Mouse (Mus musculus) midbrain, embryonic 12.5 days (tissue): ENCODE results near the gene Pop5. TPM values are rescaled to one million over a fixed set of nuclear protein-coding genes. Genes with fewer than 3 reads are reported as not detected.

Experiments
- ATAC-seq: fragments of 200-750 bp; cut with Nextera tagmentation; 2 replicates; pipeline ENCODE4 v1.8.0; 2017; ENCODE audit warnings: low read depth, moderate TSS enrichment, moderate library complexity; ENCODE audit not compliant: low FRiP score
- H3K27ac ChIP-seq: fragments of 300-500 bp; sonication (generic); replicated peaks from 2 replicates; pipeline ENCODE4 v1.5.1; 2016; ENCODE audit warnings: mild to moderate bottlenecking
- H3K27me3 ChIP-seq: fragments of 300-500 bp; sonication (generic); 2 replicates; pipeline ENCODE4 v1.6.1; 2016; ENCODE audit warnings: mild to moderate bottlenecking
- H3K36me3 ChIP-seq: fragments of 300-500 bp; sonication (generic); 2 replicates; pipeline ENCODE4 v1.6.1; 2016
- H3K4me1 ChIP-seq: fragments of 300-500 bp; sonication (generic); 2 replicates; pipeline ENCODE4 v1.6.1; 2016
- H3K4me2 ChIP-seq: fragments of 300-500 bp; sonication (generic); replicated peaks from 2 replicates; pipeline ENCODE4 v1.6.1; 2016; ENCODE audit warnings: mild to moderate bottlenecking, moderate library complexity
- H3K4me3 ChIP-seq: fragments of 300-500 bp; sonication (generic); 2 replicates; pipeline ENCODE4 v1.5.1; 2016; ENCODE audit warnings: mild to moderate bottlenecking
- H3K9ac ChIP-seq: fragments of 300-500 bp; sonication (generic); replicated peaks from 2 replicates; pipeline ENCODE4 v1.6.1; 2016; ENCODE audit warnings: mild to moderate bottlenecking, moderate library complexity
- H3K9me3 ChIP-seq: fragments of 300-500 bp; sonication (generic); 2 replicates; pipeline ENCODE4 v1.6.1; 2016; ENCODE audit warnings: mild to moderate bottlenecking
- WGBS: fragments of 180-500 bp; shearing (Covaris S2); methylation state at CpG from one replicate; pipeline ENCODE4 v1.1.7; 2016; 5-methylcytosine and 5-hydroxymethylcytosine counted together
- polyA plus RNA-seq: library from polyadenylated mRNA; unstranded; fragments of >200 nt; fragmentation: Nextera tagmentation; extraction: Ambion mirVana; gene quantifications from 2 replicates; pipeline ENCODE4 v1.2.1, GENCODE M21; 2016

Pop5 gene
- polyA plus RNA-seq, 1 experiment from 2014 or later = 79.0 TPM

DNA sequence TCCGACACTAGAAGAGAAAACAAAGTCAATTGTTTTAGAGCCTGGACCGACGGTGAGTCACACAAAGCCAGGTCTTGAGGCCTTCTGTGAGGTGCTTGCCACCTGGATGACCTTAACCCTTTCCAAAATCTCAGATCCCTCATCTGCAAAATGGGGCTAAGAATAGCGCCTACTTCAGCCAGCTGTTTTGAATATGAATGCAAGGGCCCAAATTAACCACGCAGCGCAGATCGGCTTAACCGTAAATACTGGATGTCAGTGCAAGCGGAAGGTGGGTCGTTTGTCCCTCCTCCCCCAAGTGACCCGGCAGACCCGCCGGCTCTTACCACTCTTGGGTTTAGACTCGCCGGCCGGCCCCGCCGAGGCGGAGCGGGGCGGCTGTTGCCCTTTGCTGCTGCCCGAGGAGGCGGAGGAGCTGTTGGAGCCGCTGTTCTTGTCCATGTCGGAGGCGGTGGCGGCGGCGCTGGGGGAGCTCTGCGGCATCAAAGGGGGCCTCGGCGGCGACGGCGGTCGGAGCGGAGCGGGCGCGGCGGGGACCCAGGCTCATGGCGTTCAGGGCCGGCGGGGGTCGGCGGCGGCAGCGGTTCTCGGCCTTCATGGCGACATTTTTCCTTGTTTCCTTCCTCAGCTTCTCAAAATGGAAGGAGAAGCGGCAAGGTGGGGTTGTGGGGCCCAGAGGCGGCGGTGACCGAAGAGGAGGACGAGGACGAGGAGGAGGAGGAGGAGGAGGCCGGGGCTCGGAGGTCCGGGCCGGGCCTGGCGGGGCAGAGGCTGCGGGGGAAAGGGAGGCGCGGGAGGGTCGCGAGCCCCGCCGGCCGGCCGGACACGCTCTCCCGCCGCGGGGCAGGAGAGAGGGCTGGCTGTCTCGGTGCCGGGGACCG is 36.5 kb downstream of the Pop5 start:
- Histone ChIP-seq H3K27me3 (no peaks in the 10 kb centered on the region), H3K4me2 (peak overlapping the region; percentile 81), H3K36me3 (peaks cover 15% of the 10 kb centered on the region; the same call in 1 of the 2 replicates), H3K9me3 (no peaks in the 10 kb centered on the region), H3K4me1 (peaks cover 40% of the 10 kb centered on the region), H3K27ac (peak overlapping the region; percentile 88), H3K9ac (peak overlapping the region; percentile 96), H3K4me3 (peak overlapping the region; percentile 99)
- peak; percentile 61; the same call in 1 of the 2 replicates for ATAC-seq
- WGBS = under 1% methylated on average over 68 of the region's 77 CpGs

DNA sequence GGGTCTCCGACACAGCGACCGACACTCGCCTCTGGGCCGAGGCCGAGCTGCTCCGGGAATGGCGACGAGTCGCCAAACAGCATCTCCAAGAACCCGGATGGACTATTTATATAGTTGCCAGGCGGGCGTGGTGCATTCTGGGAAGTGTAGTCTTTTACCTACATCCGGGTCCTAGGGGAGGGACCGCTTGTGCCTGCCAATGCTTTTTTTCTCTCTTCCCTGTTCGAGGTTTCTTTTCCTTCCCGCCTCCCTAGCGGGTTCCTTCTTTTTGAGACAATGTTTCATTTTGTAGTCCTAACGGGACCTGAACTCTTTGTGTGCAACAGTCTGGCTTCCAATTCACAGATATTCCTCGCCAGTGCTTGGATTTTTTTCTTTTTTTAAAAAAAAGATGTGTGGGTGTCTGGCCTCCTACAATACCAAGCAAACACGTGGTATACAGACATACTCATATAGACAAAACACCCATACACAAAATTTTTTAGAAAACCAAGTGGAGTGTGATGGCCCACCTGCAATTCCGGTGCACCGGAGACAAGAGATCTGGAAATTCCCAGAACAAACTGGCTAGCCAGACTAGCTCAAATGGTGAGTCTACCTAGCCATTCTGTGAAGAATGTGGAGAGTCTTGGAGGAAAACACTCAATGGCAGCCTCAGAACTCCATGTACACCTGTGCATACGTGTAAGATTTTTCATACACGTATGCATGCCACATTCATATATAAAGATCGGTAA is 37.3 kb downstream of the Pop5 start, which contains the start of gene Rnf10:
Rnf10 (minus strand) TSS at position 87 of the 737 bp plus-strand sequence.
- H3K9ac ChIP-seq = peak within 1 kb of the TSS; percentile 96
- no peaks in the 10 kb centered on the region for H3K9me3 ChIP-seq
- H3K36me3 ChIP-seq = peaks cover 15% of the 10 kb centered on the region; the same call in 1 of the 2 replicates
- no peaks in the 10 kb centered on the region for H3K27me3 ChIP-seq
- H3K4me2 ChIP-seq = peak within 1 kb of the TSS; percentile 81
- peak within 1 kb of the TSS; percentile 88 for H3K27ac ChIP-seq
- peak; percentile 87 for ATAC-seq
- WGBS = 15% methylated on average over 26 of the region's 26 CpGs
- peak within 1 kb of the TSS; percentile 99 for H3K4me3 ChIP-seq
- H3K4me1 ChIP-seq = peaks cover 40% of the 10 kb centered on the region

DNA sequence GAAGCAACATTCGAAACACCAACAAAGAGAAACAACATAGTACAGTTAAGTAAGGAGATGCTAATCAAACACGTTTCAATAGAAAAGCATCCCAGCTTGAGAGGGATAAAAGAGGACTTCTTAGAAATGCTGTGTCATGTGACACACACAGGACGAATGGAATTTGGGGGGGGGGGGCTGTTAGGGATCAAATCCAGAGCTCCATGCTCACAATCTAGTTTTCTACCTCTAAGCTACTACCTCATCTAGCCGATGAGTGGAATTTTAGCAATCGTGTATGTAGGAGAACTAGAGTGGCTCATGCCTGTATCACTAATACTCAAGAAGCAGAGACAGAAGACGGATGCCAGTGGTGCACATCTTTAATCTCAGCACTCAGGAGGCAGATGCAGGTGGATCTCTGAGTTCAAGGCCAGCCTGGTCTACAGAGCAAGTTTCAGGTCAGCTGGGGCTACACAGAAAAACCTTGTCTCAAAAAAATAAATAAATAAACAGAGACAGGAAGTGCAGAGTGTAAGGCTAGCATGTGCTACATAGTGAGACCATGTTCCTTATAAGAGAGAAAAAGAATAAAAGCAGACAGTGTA is 38.0 kb downstream of the Pop5 start:
- peak overlapping the region; percentile 88; the same call in 1 of the 2 replicates for H3K27ac ChIP-seq
- no peak overlapping the region for H3K9ac ChIP-seq
- H3K9me3 ChIP-seq = no peaks in the 10 kb centered on the region
- H3K4me3 ChIP-seq = peak overlapping the region; percentile 99
- peak overlapping the region; percentile 52 for H3K4me2 ChIP-seq
- ATAC-seq = no peak
- H3K36me3 ChIP-seq = peaks cover 10% of the 10 kb centered on the region; the same call in 1 of the 2 replicates
- H3K4me1 ChIP-seq = peaks cover 40% of the 10 kb centered on the region
- 73% methylated on average over 6 of the region's 6 CpGs for WGBS
- no peaks in the 10 kb centered on the region for H3K27me3 ChIP-seq

DNA sequence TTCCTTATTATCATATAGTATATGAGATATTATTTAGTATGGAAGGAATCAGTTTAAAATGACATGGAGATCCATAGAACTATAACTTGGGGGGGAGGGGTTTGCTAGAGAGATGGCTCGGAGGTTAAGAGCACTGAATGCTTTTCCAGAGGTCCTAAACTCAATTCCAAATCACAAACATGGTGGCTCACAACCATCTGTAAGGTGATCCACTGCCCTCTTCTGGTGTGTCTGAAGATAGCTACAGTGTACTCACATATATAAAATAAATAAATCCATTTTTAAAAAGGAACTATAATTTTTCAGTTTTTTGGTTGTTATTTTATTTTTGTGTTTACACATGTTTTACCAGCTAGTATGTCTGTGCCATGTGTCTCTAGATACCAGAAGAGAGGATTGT is 38.7 kb downstream of the Pop5 start:
- ATAC-seq = no peak
- no peaks in the 10 kb centered on the region for H3K9me3 ChIP-seq
- H3K36me3 ChIP-seq = 0 out of 2 replicates have a peak, but pooled peaks cover 10% of the 10 kb centered on the region
- peaks cover 33% of the 10 kb centered on the region for H3K4me1 ChIP-seq
- no peak overlapping the region for H3K4me2 ChIP-seq
- H3K4me3 ChIP-seq = no peak overlapping the region
- no peak overlapping the region for H3K9ac ChIP-seq
- no peak overlapping the region for H3K27ac ChIP-seq
- WGBS = 83% methylated on average over 1 of the region's 1 CpGs
- H3K27me3 ChIP-seq = no peaks in the 10 kb centered on the region

DNA sequence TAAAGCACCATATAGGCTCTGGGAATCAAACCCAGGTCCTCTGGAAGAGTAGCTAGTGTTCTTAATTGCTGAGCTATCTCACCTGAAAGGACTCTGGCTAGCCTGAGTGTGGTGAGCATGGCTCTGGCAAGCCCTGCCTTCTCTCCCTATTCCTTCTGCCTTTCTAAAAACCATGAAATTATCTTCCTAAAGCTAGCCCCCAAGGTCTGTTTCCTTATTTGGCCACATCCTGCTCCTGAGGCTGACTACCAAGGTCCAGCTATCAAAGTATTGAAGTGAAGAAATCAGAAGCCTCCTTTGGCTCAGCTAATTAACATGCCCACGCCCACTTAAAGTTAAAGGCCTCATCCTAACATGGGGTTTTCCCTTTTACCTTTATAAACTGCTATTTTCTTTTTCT is 39.1 kb downstream of the Pop5 start:
- H3K27me3 ChIP-seq = no peaks in the 10 kb centered on the region
- H3K4me3 ChIP-seq = no peak overlapping the region
- peaks cover 29% of the 10 kb centered on the region for H3K4me1 ChIP-seq
- 0 out of 2 replicates have a peak, but pooled peaks cover 7% of the 10 kb centered on the region for H3K36me3 ChIP-seq
- 94% methylated on average over 1 of the region's 1 CpGs for WGBS
- H3K9me3 ChIP-seq = no peaks in the 10 kb centered on the region
- no peak overlapping the region for H3K9ac ChIP-seq
- no peak overlapping the region for H3K27ac ChIP-seq
- H3K4me2 ChIP-seq = no peak overlapping the region
- no peak for ATAC-seq

DNA sequence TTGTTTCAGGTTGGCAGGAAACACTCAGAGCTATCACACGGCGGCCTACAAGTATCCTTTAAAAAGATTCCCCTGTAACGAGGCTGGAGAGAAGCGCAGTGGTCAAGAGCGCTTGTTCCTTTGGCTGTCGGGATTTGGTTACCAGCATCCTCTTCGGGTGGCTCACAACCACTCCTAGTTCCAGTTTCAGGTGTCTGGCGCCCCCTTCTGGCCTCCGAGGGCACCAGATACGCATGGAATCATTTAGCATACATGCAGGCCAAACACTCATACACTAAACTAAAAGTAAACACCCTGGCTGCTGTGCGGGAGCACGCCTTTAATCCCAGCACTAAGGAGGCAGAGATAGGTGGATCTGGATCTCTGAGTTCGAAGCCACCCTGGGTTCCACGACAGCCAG is 40.4 kb downstream of the Pop5 start:
- Histone ChIP-seq H3K4me1 (peaks cover 23% of the 10 kb centered on the region), H3K27ac (no peak overlapping the region), H3K36me3 (0 out of 2 replicates have a peak, but pooled peaks cover under 1% of the 10 kb centered on the region), H3K9me3 (no peaks in the 10 kb centered on the region), H3K4me3 (no peak overlapping the region), H3K27me3 (no peaks in the 10 kb centered on the region), H3K4me2 (no peak overlapping the region), H3K9ac (no peak overlapping the region)
- WGBS = 32% methylated on average over 14 of the region's 14 CpGs
- no peak for ATAC-seq

DNA sequence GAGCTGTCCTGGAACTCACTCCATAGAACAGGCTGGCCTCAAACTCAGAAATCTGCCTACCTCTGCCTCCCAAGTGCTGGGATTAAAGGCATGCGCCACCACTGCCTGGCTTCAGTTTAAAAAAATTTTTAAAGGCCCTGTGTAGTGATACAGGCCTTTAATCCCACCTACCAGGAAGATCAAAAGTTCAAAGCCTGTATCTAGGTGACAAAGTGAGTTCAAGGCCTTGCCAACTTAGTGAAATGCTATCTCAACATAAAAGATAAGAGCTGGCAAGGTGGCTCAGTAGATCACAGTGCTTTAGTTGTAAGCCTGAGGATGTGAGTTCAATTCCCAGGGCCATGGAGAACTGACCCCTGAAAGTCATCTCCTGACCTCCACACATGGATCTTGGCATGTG is 42.4 kb downstream of the Pop5 start:
- Histone ChIP-seq H3K4me1 (peaks cover 14% of the 10 kb centered on the region), H3K9me3 (no peaks in the 10 kb centered on the region), H3K36me3 (no peaks in the 10 kb centered on the region), H3K4me3 (no peak overlapping the region), H3K27ac (no peak overlapping the region), H3K9ac (no peak overlapping the region), H3K4me2 (no peak overlapping the region), H3K27me3 (no peaks in the 10 kb centered on the region)
- ATAC-seq = no peak
- WGBS = 85% methylated on average over 1 of the region's 1 CpGs

DNA sequence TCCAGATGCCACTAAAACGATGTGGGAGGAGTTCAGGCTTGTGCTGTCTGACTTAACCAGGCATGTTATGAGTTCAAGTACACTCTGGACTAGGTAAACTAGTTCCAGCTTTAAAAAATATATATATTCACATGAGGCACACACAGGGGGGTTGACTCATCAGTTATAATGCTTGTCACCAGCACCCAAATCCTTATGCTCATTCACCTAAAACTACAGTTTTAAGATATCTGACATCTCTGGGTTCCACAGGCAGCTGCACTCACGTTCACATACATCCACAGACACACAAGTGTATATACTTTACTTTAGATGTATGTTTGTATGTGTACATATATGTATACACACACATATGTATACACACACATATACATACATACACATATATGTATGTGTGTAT is 43.1 kb downstream of the Pop5 start:
- H3K36me3 ChIP-seq = peaks cover 6% of the 10 kb centered on the region
- peaks cover 6% of the 10 kb centered on the region for H3K4me1 ChIP-seq
- H3K4me2 ChIP-seq = no peak overlapping the region
- ATAC-seq = no peak
- H3K9me3 ChIP-seq = no peaks in the 10 kb centered on the region
- no peaks in the 10 kb centered on the region for H3K27me3 ChIP-seq
- H3K9ac ChIP-seq = no peak overlapping the region
- H3K4me3 ChIP-seq = no peak overlapping the region
- no peak overlapping the region for H3K27ac ChIP-seq
- WGBS = 63% methylated on average over 2 of the region's 2 CpGs

DNA sequence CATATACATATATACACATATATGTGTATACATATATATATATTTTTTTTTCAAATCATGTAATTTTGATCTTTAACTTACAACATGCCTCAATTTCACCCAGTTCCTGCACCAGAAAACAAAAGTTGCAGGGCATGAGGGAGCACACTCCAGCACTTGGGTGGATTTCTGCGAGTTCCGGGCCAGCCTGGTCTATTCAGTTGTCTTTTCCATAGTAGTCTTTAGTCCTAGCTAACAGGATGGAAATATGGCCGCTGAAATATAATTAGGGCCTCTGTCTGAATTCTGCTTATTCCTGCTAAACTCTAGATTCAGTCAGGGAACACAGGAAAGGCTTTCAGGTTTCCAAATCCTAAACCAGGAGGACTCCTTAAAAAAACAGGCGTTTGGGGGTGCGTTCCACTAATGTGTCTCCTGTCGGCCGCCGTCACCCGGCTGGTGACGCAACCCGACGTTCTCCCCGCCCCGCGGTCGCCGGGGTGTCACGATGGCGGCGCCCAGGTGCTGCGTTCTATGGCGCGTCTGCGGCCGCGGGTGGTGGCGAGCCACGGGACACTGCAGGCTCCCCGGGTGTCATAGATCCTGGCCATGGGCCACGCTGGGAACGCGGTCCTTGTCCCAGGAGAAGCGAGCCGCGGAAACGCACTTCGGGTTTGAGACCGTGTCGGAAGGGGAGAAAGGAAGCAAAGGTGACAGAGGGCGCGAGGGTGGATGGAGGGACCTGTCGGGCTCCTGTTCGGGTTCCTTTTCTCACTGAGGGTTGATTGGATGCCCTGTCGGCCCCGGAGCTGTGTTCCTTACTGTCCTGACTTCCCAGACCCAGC is 43.8 kb downstream of the Pop5 start, which contains the start of gene Coq5:
Coq5 (plus strand) TSS at position 441 of the 824 bp plus-strand sequence.
- Histone ChIP-seq H3K36me3 (peaks cover 13% of the 10 kb centered on the region), H3K27ac (peak within 1 kb of the TSS; percentile 58; the same call in 1 of the 2 replicates), H3K9me3 (no peaks in the 10 kb centered on the region), H3K27me3 (no peaks in the 10 kb centered on the region), H3K4me3 (peak within 1 kb of the TSS; percentile 92), H3K4me1 (peaks cover 6% of the 10 kb centered on the region), H3K9ac (peak within 1 kb of the TSS; percentile 81), H3K4me2 (peak within 1 kb of the TSS; percentile 96)
- ATAC-seq = peak; percentile 71
- WGBS = 4% methylated on average over 45 of the region's 45 CpGs

DNA sequence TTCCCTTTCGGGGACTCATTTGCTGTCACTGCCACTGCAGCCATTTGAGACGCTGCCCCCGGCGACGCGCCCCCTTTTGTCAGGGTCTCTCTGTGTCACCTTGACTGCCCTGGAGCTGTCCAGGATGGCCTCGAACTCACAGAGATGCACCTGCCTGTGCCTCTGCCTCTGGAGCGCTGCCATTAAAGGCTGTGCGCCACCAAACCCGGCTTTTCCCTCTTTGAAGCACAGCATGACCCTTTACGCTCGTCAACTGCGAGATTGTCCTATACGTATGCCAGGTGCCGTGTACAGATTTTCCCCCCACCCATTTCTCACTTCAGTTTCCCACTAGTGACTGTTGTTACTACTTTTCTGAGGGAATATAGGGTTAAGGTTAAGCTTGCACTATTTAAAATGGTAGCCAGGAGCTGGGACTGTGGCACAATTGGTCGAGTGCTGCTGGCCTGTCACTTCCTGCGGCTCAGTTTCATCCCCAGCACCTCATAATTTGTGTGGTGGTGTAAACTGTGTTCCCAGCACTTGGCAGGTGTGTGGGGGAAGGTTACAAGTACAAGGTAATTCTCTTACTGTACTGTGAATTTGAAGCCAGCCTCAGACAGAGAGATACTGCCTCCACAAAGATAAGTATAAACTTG is 44.5 kb downstream of the Pop5 start:
- H3K27ac ChIP-seq = peak overlapping the region; percentile 58; the same call in 1 of the 2 replicates
- 0 out of 2 replicates have a peak, but pooled peaks have one; percentile 27 for ATAC-seq

More for the DNA sequence above, 44.5 kb downstream of the Pop5 start:
- peaks cover 17% of the 10 kb centered on the region for H3K36me3 ChIP-seq
- peak overlapping the region; percentile 92 for H3K4me3 ChIP-seq
- WGBS = 10% methylated on average over 17 of the region's 17 CpGs
- H3K4me2 ChIP-seq = peak overlapping the region; percentile 96
- no peaks in the 10 kb centered on the region for H3K27me3 ChIP-seq
- H3K9ac ChIP-seq = peak overlapping the region; percentile 81
- H3K4me1 ChIP-seq = peaks cover 6% of the 10 kb centered on the region
- no peaks in the 10 kb centered on the region for H3K9me3 ChIP-seq
